Mouse (Mus musculus): Measurements from ENCODE around the gene Jpt1. TPM values are rescaled to one million over a fixed set of nuclear protein-coding genes. Genes with fewer than 3 reads are reported as not detected.

Jpt1 gene
- total RNA-seq, 2 experiments from 2014 or later, result 315 to 332 TPM

Small RNAs within 50 kb of the gene (microRNA-seq; reads per million reads assigned to microRNA genes)
- gene Mir3968, result 0 to 0.20 reads per million in 2 experiments

Other genes starting within 250 kb of the Jpt1 start
- 10 to 100 TPM; 28.6 to 31.9 TPM for gene Grin2c, start 247.1 kb downstream of the Jpt1 start, total RNA-seq (2021)
- 10 to 100 TPM; 22.5 to 23.0 TPM for gene Fdxr, start 237.3 kb downstream of the Jpt1 start, total RNA-seq (2021)
- 1 to 10 TPM; 7.6 to 8.1 TPM for gene Fads6, start 216.7 kb downstream of the Jpt1 start, total RNA-seq (2021)
- not detected for gene Otop2, start 207.2 kb downstream of the Jpt1 start, total RNA-seq (2021)
- under 1 TPM; 0.14 to 0.16 TPM for gene Ush1g, start 192.3 kb downstream of the Jpt1 start, total RNA-seq (2021)
- gene Otop3, start 179.7 kb downstream of the Jpt1 start, total RNA-seq (2021), result under 1 TPM; 0.45 to 0.53 TPM
- gene Hid1, start 146.6 kb downstream of the Jpt1 start, total RNA-seq (2021), result 10 to 100 TPM; 78.0 to 79.3 TPM
- gene Cdr2l, start 132.5 kb downstream of the Jpt1 start, total RNA-seq (2021), result 10 to 100 TPM; 18.4 to 19.1 TPM
- 10 to 100 TPM; 86.3 to 96.3 TPM for gene Mrpl58, start 110.6 kb downstream of the Jpt1 start, total RNA-seq (2021)
- gene Atp5h, start 94.4 kb downstream of the Jpt1 start, total RNA-seq (2021), result 100 to 1,000 TPM; 406 to 440 TPM
- gene Kctd2, start 94.3 kb downstream of the Jpt1 start, total RNA-seq (2021), result 10 to 100 TPM; 57.6 to 66.7 TPM
- under 1 TPM in 1 of 2 experiments, not detected in 1; 0.18 TPM for gene Trim80, start 73.8 kb downstream of the Jpt1 start, total RNA-seq (2021)
- gene Slc16a5, start 51.9 kb downstream of the Jpt1 start, total RNA-seq (2021), result not detected
- gene Armc7, start 38.7 kb downstream of the Jpt1 start, total RNA-seq (2021), result 10 to 100 TPM; 10.3 to 11.1 TPM
- gene Nt5c, start 22.5 kb downstream of the Jpt1 start, total RNA-seq (2021), result 10 to 100 TPM; 79.9 to 81.3 TPM
- 100 to 1,000 TPM; 407 to 415 TPM for gene Sumo2, start 21.9 kb upstream of the Jpt1 start, total RNA-seq (2021)
- gene Nup85, start 50.0 kb upstream of the Jpt1 start, total RNA-seq (2021), result 10 to 100 TPM; 48.9 to 56.3 TPM
- 10 to 100 TPM; 50.2 to 54.2 TPM for gene Mrps7, start 89.5 kb upstream of the Jpt1 start, total RNA-seq (2021)
- gene Gga3, start 89.7 kb upstream of the Jpt1 start, total RNA-seq (2021), result 10 to 100 TPM; 48.1 to 49.1 TPM
- gene Mif4gd, start 98.6 kb upstream of the Jpt1 start, total RNA-seq (2021), result 10 to 100 TPM; 19.4 to 19.7 TPM
- gene Slc25a19, start 113.9 kb upstream of the Jpt1 start, total RNA-seq (2021), result 10 to 100 TPM; 52.2 to 59.5 TPM
- gene Grb2, start 194.2 kb upstream of the Jpt1 start, total RNA-seq (2021), result 100 to 1,000 TPM; 160 to 186 TPM

Data from layer of hippocampus, postnatal 10 days (tissue).